Mouse (Mus musculus): Measurements from ENCODE around the gene Bdh2. TPM values are rescaled to one million over a fixed set of nuclear protein-coding genes. Genes with fewer than 3 reads are reported as not detected.
A peak's percentile ranks its signal among the peaks of the same experiment; 100 is the strongest.

The Bdh2 gene
- polyA plus RNA-seq, 1 experiment from 2014 or later, result 6.3 TPM

DNA sequence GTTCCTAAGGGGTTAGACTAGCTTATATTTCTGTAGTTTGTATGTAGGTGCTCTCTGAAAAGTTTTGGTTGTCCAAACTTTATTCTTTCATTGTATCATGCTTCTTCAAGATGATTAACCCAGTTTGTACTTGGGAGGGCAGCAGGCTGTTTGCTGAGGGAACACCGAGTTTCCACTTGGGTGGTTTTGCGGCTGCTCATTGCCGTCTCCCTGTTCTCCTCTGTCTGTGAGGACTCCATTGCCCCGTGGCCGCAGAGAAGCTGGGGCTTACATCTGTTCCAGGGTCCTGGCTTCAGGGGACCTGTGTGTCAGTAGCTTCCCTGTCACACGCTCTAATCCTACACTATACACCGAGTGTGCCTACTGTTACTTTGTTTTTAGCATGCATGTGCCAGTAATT, 20.8 kb upstream of the Bdh2 start:
- 93% methylated on average over 7 of the region's 7 CpGs for WGBS
- Histone ChIP-seq H3K9me3 (ENCODE audit: control insufficient read depth, low read depth, low read length) (no peaks in the 10 kb centered on the region), H3K4me1 (ENCODE audit: control insufficient read depth, insufficient read depth, low read length) (no peaks in the 10 kb centered on the region), H3K9ac (replicated peaks; ENCODE audit: low read depth, low read length) (no peak overlapping the region), H3K36me3 (ENCODE audit: control insufficient read depth, insufficient read depth, low read length) (peaks cover 85% of the 10 kb centered on the region), H3K4me3 (ENCODE audit: low read depth, low read length) (no peak overlapping the region), H3K27ac (ENCODE audit: low read length) (no peak overlapping the region), H3K4me2 (replicated peaks; ENCODE audit: low read depth, low read length) (no peak overlapping the region), H3K27me3 (ENCODE audit: control insufficient read depth, insufficient read depth, low read length) (no peaks in the 10 kb centered on the region)
- ATAC-seq (ENCODE audit: insufficient number of reproducible peaks, insufficient read depth, low FRiP score, low read depth), result no peak

GRCm38 (mm10) chr3:135268616-135269015, 12.4 kb upstream of the Bdh2 start:
- H3K4me3 ChIP-seq (ENCODE audit: low read depth, low read length), result no peak overlapping the region
- no peak overlapping the region for H3K4me2 ChIP-seq (replicated peaks; ENCODE audit: low read depth, low read length)
- ATAC-seq (ENCODE audit: insufficient number of reproducible peaks, insufficient read depth, low FRiP score, low read depth), result no peak
- H3K4me1 ChIP-seq (ENCODE audit: control insufficient read depth, insufficient read depth, low read length), result no peaks in the 10 kb centered on the region
- H3K27ac ChIP-seq (ENCODE audit: low read length), result no peak overlapping the region
- 90% methylated on average over 5 of the region's 5 CpGs for WGBS
- H3K36me3 ChIP-seq (ENCODE audit: control insufficient read depth, insufficient read depth, low read length), result peaks cover 47% of the 10 kb centered on the region
- no peaks in the 10 kb centered on the region for H3K27me3 ChIP-seq (ENCODE audit: control insufficient read depth, insufficient read depth, low read length)
- H3K9me3 ChIP-seq (ENCODE audit: control insufficient read depth, low read depth, low read length), result no peaks in the 10 kb centered on the region
- H3K9ac ChIP-seq (replicated peaks; ENCODE audit: low read depth, low read length), result no peak overlapping the region

DNA sequence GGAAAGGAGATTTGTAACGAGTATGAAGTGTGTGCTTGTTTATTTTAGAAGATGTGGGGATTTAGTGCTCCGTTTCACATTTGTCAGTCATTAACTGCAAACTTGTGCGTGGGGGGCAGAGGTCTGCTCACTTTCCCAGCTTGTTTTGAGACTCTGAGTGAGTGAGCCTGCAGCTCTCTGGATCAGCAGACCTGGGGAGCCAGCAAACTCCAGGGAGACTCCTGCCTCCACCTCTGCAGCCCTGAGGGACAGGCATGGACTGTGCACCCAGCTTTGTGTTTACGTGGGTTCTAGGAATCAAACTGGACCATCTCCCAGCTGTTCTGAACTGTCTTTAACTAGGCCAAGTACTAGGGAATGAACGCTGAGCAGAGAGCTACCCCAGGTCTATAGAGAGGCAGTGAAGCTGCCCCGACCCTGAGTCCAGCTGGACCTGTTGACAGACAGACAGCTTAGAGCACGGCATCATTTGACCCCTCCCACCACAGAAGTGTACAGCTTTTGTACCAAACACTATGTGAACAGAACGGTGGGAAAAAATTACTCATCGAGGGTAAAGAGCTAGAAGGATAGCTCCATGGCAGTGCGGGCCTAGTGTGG, 11.5 kb upstream of the Bdh2 start:
- Histone ChIP-seq H3K4me3 (ENCODE audit: low read depth, low read length) (no peak overlapping the region), H3K4me1 (ENCODE audit: control insufficient read depth, insufficient read depth, low read length) (no peaks in the 10 kb centered on the region), H3K4me2 (replicated peaks; ENCODE audit: low read depth, low read length) (no peak overlapping the region), H3K9ac (replicated peaks; ENCODE audit: low read depth, low read length) (no peak overlapping the region), H3K27me3 (ENCODE audit: control insufficient read depth, insufficient read depth, low read length) (no peaks in the 10 kb centered on the region), H3K27ac (ENCODE audit: low read length) (no peak overlapping the region), H3K36me3 (ENCODE audit: control insufficient read depth, insufficient read depth, low read length) (peaks cover 39% of the 10 kb centered on the region), H3K9me3 (ENCODE audit: control insufficient read depth, low read depth, low read length) (no peaks in the 10 kb centered on the region)
- ATAC-seq (ENCODE audit: insufficient number of reproducible peaks, insufficient read depth, low FRiP score, low read depth), result no peak
- WGBS, result 60% methylated on average over 10 of the region's 10 CpGs

DNA sequence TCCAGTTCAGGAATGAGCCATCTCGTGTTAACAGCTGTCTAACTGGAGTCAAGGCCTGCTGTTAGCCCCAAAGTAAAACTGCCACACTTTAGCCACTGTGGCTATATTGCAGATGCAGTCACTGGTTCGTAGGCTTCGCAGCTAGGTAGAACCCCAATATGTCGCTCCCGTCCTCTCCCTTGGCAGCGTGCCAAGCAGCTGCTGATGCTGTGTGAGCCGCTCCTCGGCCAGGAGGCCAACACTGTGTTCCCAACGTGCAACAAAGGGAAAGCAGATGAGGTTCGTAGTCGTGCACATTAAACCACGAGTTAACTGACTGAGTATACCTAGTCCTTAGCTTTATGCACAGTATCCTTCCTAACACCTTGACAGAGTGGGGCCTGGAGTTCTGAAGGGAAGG, 8.4 kb upstream of the Bdh2 start:
- no peak for ATAC-seq (ENCODE audit: insufficient number of reproducible peaks, insufficient read depth, low FRiP score, low read depth)
- H3K27me3 ChIP-seq (ENCODE audit: control insufficient read depth, insufficient read depth, low read length), result no peaks in the 10 kb centered on the region
- no peak overlapping the region for H3K9ac ChIP-seq (replicated peaks; ENCODE audit: low read depth, low read length)
- no peak overlapping the region for H3K4me2 ChIP-seq (replicated peaks; ENCODE audit: low read depth, low read length)
- H3K27ac ChIP-seq (ENCODE audit: low read length), result no peak overlapping the region
- no peaks in the 10 kb centered on the region for H3K9me3 ChIP-seq (ENCODE audit: control insufficient read depth, low read depth, low read length)
- H3K4me1 ChIP-seq (ENCODE audit: control insufficient read depth, insufficient read depth, low read length), result no peaks in the 10 kb centered on the region
- WGBS, result 74% methylated on average over 12 of the region's 12 CpGs
- peaks cover 30% of the 10 kb centered on the region for H3K36me3 ChIP-seq (ENCODE audit: control insufficient read depth, insufficient read depth, low read length)
- no peak overlapping the region for H3K4me3 ChIP-seq (ENCODE audit: low read depth, low read length)

- Histone ChIP-seq H3K4me3 (ENCODE audit: low read depth, low read length) (no peak overlapping the region), H3K4me1 (ENCODE audit: control insufficient read depth, insufficient read depth, low read length) (no peaks in the 10 kb centered on the region), H3K27ac (ENCODE audit: low read length) (no peak overlapping the region), H3K27me3 (ENCODE audit: control insufficient read depth, insufficient read depth, low read length) (no peaks in the 10 kb centered on the region), H3K9me3 (ENCODE audit: control insufficient read depth, low read depth, low read length) (no peaks in the 10 kb centered on the region), H3K36me3 (ENCODE audit: control insufficient read depth, insufficient read depth, low read length) (peaks cover 27% of the 10 kb centered on the region), H3K9ac (replicated peaks; ENCODE audit: low read depth, low read length) (no peak overlapping the region), H3K4me2 (replicated peaks; ENCODE audit: low read depth, low read length) (no peak overlapping the region)
- WGBS, result 88% methylated on average over 13 of the region's 13 CpGs
- ATAC-seq (ENCODE audit: insufficient number of reproducible peaks, insufficient read depth, low FRiP score, low read depth), result no peak
Measured at GRCm38 (mm10) chr3:135273047-135273446, 8.0 kb upstream of the Bdh2 start.

GRCm38 (mm10) chr3:135280160-135280559, 861 bp upstream of the Bdh2 start:
- no peak overlapping the region for H3K4me3 ChIP-seq (ENCODE audit: low read depth, low read length)
- 73% methylated on average over 4 of the region's 4 CpGs for WGBS
- H3K27me3 ChIP-seq (ENCODE audit: control insufficient read depth, insufficient read depth, low read length), result no peaks in the 10 kb centered on the region
- no peak overlapping the region for H3K27ac ChIP-seq (ENCODE audit: low read length)
- H3K4me1 ChIP-seq (ENCODE audit: control insufficient read depth, insufficient read depth, low read length), result 0 out of 2 replicates have a peak, but pooled peaks cover 3% of the 10 kb centered on the region
- H3K36me3 ChIP-seq (ENCODE audit: control insufficient read depth, insufficient read depth, low read length), result no peaks in the 10 kb centered on the region
- H3K9me3 ChIP-seq (ENCODE audit: control insufficient read depth, low read depth, low read length), result no peaks in the 10 kb centered on the region
- H3K9ac ChIP-seq (replicated peaks; ENCODE audit: low read depth, low read length), result no peak overlapping the region
- ATAC-seq (ENCODE audit: insufficient number of reproducible peaks, insufficient read depth, low FRiP score, low read depth), result no peak
- H3K4me2 ChIP-seq (replicated peaks; ENCODE audit: low read depth, low read length), result no peak overlapping the region

DNA sequence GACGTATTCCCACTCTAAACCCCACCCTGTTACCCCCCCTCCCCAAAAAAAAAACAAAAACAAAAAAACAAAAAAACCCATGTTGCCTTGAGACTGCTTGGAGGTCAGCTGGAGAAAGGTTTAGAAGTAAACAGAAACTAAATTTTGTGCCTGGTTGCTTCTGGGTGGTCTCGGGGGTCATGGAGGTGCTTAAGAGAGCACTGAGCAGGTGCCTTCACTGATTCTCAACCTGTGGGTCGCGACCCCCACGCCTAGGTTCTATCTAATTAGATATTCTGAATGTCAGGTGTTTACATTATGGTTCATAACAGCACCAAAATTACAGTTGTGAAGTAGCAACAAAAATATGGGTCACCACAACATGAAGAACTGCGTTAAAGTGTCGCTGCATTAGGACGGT, 680 bp downstream of the Bdh2 start:
- Histone ChIP-seq H3K27ac (ENCODE audit: low read length) (no peak overlapping the region), H3K36me3 (ENCODE audit: control insufficient read depth, insufficient read depth, low read length) (no peaks in the 10 kb centered on the region), H3K4me1 (ENCODE audit: control insufficient read depth, insufficient read depth, low read length) (0 out of 2 replicates have a peak, but pooled peaks cover 3% of the 10 kb centered on the region), H3K4me3 (ENCODE audit: low read depth, low read length) (no peak overlapping the region), H3K27me3 (ENCODE audit: control insufficient read depth, insufficient read depth, low read length) (no peaks in the 10 kb centered on the region), H3K9ac (replicated peaks; ENCODE audit: low read depth, low read length) (no peak overlapping the region), H3K9me3 (ENCODE audit: control insufficient read depth, low read depth, low read length) (no peaks in the 10 kb centered on the region), H3K4me2 (replicated peaks; ENCODE audit: low read depth, low read length) (peak overlapping the region; percentile 33; the same call in 1 of the 2 replicates)
- 55% methylated on average over 8 of the region's 8 CpGs for WGBS
- ATAC-seq (ENCODE audit: insufficient number of reproducible peaks, insufficient read depth, low FRiP score, low read depth), result no peak

DNA sequence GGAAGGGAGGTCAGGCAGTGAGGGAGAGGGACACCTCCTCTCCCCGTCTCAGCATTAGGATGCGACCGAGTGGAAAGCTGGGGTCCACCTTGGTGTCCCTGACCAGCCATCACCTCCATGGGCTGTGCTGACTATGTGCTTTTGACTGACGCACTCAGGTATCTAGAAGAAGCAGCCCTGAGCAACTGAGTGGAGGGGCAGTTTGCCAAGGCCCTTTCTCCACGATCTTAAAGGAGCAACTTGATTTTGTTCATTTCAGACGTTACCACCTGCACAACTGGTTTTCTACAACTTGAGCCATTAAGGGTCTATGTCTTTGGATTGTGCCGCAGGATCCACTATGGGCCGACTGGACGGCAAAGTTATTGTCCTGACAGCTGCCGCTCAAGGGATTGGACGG, 4.2 kb downstream of the Bdh2 start:
- Histone ChIP-seq H3K27ac (ENCODE audit: low read length) (no peak overlapping the region), H3K9ac (replicated peaks; ENCODE audit: low read depth, low read length) (no peak overlapping the region), H3K27me3 (ENCODE audit: control insufficient read depth, insufficient read depth, low read length) (no peaks in the 10 kb centered on the region), H3K4me2 (replicated peaks; ENCODE audit: low read depth, low read length) (no peak overlapping the region), H3K4me1 (ENCODE audit: control insufficient read depth, insufficient read depth, low read length) (0 out of 2 replicates have a peak, but pooled peaks cover 3% of the 10 kb centered on the region), H3K9me3 (ENCODE audit: control insufficient read depth, low read depth, low read length) (no peaks in the 10 kb centered on the region), H3K4me3 (ENCODE audit: low read depth, low read length) (no peak overlapping the region), H3K36me3 (ENCODE audit: control insufficient read depth, insufficient read depth, low read length) (no peaks in the 10 kb centered on the region)
- 89% methylated on average over 11 of the region's 11 CpGs for WGBS
- no peak for ATAC-seq (ENCODE audit: insufficient number of reproducible peaks, insufficient read depth, low FRiP score, low read depth)

GRCm38 (mm10) chr3:135285807-135286206, 4.8 kb downstream of the Bdh2 start:
- no peak overlapping the region for H3K4me2 ChIP-seq (replicated peaks; ENCODE audit: low read depth, low read length)
- ATAC-seq (ENCODE audit: insufficient number of reproducible peaks, insufficient read depth, low FRiP score, low read depth), result no peak
- 0 out of 2 replicates have a peak, but pooled peaks cover 1% of the 10 kb centered on the region for H3K4me1 ChIP-seq (ENCODE audit: control insufficient read depth, insufficient read depth, low read length)
- H3K9me3 ChIP-seq (ENCODE audit: control insufficient read depth, low read depth, low read length), result no peaks in the 10 kb centered on the region
- no peak overlapping the region for H3K9ac ChIP-seq (replicated peaks; ENCODE audit: low read depth, low read length)
- no peak overlapping the region for H3K4me3 ChIP-seq (ENCODE audit: low read depth, low read length)
- H3K36me3 ChIP-seq (ENCODE audit: control insufficient read depth, insufficient read depth, low read length), result no peaks in the 10 kb centered on the region
- WGBS, result 60% methylated on average over 3 of the region's 3 CpGs
- no peaks in the 10 kb centered on the region for H3K27me3 ChIP-seq (ENCODE audit: control insufficient read depth, insufficient read depth, low read length)
- H3K27ac ChIP-seq (ENCODE audit: low read length), result no peak overlapping the region
